8 mouse cellular contexts compared by ENCODE assay signal in genomic region chr5:113906958-113907735, GRCm38 (mm10). TPM values are rescaled to one million over a fixed set of nuclear protein-coding genes. Genes with fewer than 3 reads are reported as not detected.
DNase-seq lines count a peak whose midpoint lies in the region; ATAC-seq and TF ChIP-seq lines count a peak whose summit lies in the region.

No protein-coding gene starts in this region.

- peaks cover under 1% of the 10 kb centered on the region for H3K4me1 ChIP-seq in cerebellum, adult 2 months (ENCODE audit: control insufficient read depth, insufficient read depth, low read length)
- peaks cover 14% of the 10 kb centered on the region; the same call in 1 of the 2 replicates for H3K4me1 ChIP-seq in hindbrain, postnatal 0 days (ENCODE audit: insufficient read depth, low read length)
- peaks cover 64% of the 10 kb centered on the region for H3K4me1 ChIP-seq in lung, embryonic 15.5 days

- intact Hi-C loops in left cerebral cortex, postnatal 4 days (cut with DNase I), result no loop called here

- TF ChIP-seq POLR2A in cerebellum, adult 2 months (IDR thresholded peaks at IDR 0.05; ENCODE audit: borderline replicate concordance, insufficient read depth, low read length), result no peak

- no peak for TF ChIP-seq CTCF in cerebellum, adult 2 months (IDR thresholded peaks at IDR 0.05; ENCODE audit: borderline replicate concordance, insufficient read depth, low read depth, low read length)
- no peak for TF ChIP-seq CTCF in hindbrain, postnatal 0 days (IDR thresholded peaks at IDR 0.05; ENCODE audit: low read depth)

- H3K27ac ChIP-seq in cerebellum, adult 2 months (ENCODE audit: insufficient read depth, low read length), result peak overlapping the region; percentile 87; the same call in 1 of the 2 replicates
- peak overlapping the region; percentile 97 for H3K27ac ChIP-seq in hindbrain, postnatal 0 days
- H3K27ac ChIP-seq in lung, embryonic 15.5 days, result peak overlapping the region; percentile 97

- peak overlapping the region; percentile 77 for H3K4me3 ChIP-seq in cerebellum, adult 2 months (replicated peaks; ENCODE audit: insufficient read depth, low read depth, low read length)
- H3K4me3 ChIP-seq in hindbrain, postnatal 0 days (ENCODE audit: low read length), result peak overlapping the region; percentile 84
- peak overlapping the region; percentile 94 for H3K4me3 ChIP-seq in lung, embryonic 15.5 days

- H3K9ac ChIP-seq in hindbrain, postnatal 0 days (replicated peaks; ENCODE audit: low read length), result peak overlapping the region; percentile 98
- H3K9ac ChIP-seq in lung, embryonic 15.5 days, result peak overlapping the region; percentile 92

- peak; percentile 38; the same call in 1 of the 2 replicates for ATAC-seq in erythroid progenitor cell, adult 5-6 weeks (replicated peaks; ENCODE audit: low FRiP score, poor library complexity, severe bottlenecking)
- no peak for ATAC-seq in hindbrain, postnatal 0 days
- no peak for ATAC-seq in lung, embryonic 15.5 days (ENCODE audit: borderline replicate concordance, extremely low read depth, low FRiP score, low TSS enrichment)

- DNase-seq in cerebellum, adult 2 months, result peak; percentile 36 to 45
- no peak for DNase-seq in cerebellum, postnatal 4 days (ENCODE audit: low spot score in 2 of 2)
- peak; percentile 90 for DNase-seq in MN1 (ENCODE audit: low spot score)
- DNase-seq in hindbrain, postnatal 0 days (ENCODE audit: low spot score), result peak; percentile 48
- DNase-seq in retina, embryonic 14.5 days (ENCODE audit: low spot score), result peak; percentile 39
- DNase-seq in left cerebral cortex, postnatal 4 days, result no peak

- H3K4me2 ChIP-seq in hindbrain, postnatal 0 days (ENCODE audit: low read depth, low read length), result peak overlapping the region; percentile 83
- peak overlapping the region; percentile 72 for H3K4me2 ChIP-seq in lung, embryonic 15.5 days

- WGBS in cerebellum, adult 2 months, result 10% methylated on average over 17 of the region's 17 CpGs
- 12% methylated on average over 17 of the region's 17 CpGs for WGBS in hindbrain, postnatal 0 days
- WGBS in lung, embryonic 15.5 days, result 8% methylated on average over 17 of the region's 17 CpGs

- no peaks in the 10 kb centered on the region for H3K9me3 ChIP-seq in hindbrain, postnatal 0 days (ENCODE audit: low read length)
- no peaks in the 10 kb centered on the region for H3K9me3 ChIP-seq in lung, embryonic 15.5 days

- H3K27me3 ChIP-seq in cerebellum, adult 2 months (ENCODE audit: control insufficient read depth, insufficient read depth, low read length), result no peaks in the 10 kb centered on the region
- no peaks in the 10 kb centered on the region for H3K27me3 ChIP-seq in hindbrain, postnatal 0 days (ENCODE audit: insufficient read depth, low read length)
- H3K27me3 ChIP-seq in lung, embryonic 15.5 days, result no peaks in the 10 kb centered on the region

- no peaks in the 10 kb centered on the region for H3K36me3 ChIP-seq in hindbrain, postnatal 0 days (ENCODE audit: insufficient read depth, low read length)
- no peaks in the 10 kb centered on the region for H3K36me3 ChIP-seq in lung, embryonic 15.5 days

RNA-seq across cellular contexts. Expression of gene Coro1c, which starts 1.4 kb away (rescaled TPM):
- polyA plus RNA-seq in cerebellum, adult 2 months (2012; rRNA removed), result 90.2 and 94.1 TPM in 2 replicates
- total RNA-seq in erythroid progenitor cell, adult 5-6 weeks (2015; ENCODE audit: low replicate concordance), result 32.7 and 52.3 TPM in 2 replicates
- 43.4 and 52.9 TPM in 2 replicates for total RNA-seq in erythroid progenitor cell, adult 5-6 weeks (2017; ENCODE audit: low replicate concordance)
- total RNA-seq in hindbrain, postnatal 0 days (2014; rRNA removed), result 151 and 159 TPM in 2 replicates
- 140 and 149 TPM in 2 replicates for polyA plus RNA-seq in hindbrain, postnatal 0 days (2015; fragmentation: Nextera tagmentation; extraction: Ambion mirVana)
- 143 and 144 TPM in 2 replicates for polyA plus RNA-seq in lung, embryonic 15.5 days (2015; fragmentation: Nextera tagmentation; extraction: Ambion mirVana)
- total RNA-seq in left cerebral cortex, postnatal 4 days (2021), result 100 to 1,000 TPM; 183 to 194 TPM

Comparison
In these comparisons a context has a peak if more than half of its experiments do, and no peak if none do; other contexts are left out.
1. DNase-seq: peak in cerebellum, adult 2 months (2 of 2), MN1 (single experiment), hindbrain, postnatal 0 days (single experiment) and retina, embryonic 14.5 days (single experiment); none in cerebellum, postnatal 4 days (0 of 2) and left cerebral cortex, postnatal 4 days (single experiment).
2. Peak in every context shown above with its lines, with median percentiles within 50 percentile points of each other: H3K27ac ChIP-seq and H3K4me3 ChIP-seq.